Mouse (Mus musculus) frontal cortex, postnatal 25 days (tissue): ENCODE measurements around the gene Gm17324.

Experiments used
- DNase-seq, 2 experiments: peaks; one replicate each; pipeline ENCODE4 v3.0.0; 2022; ENCODE audit warnings: low spot score in 2 of 2

Gene Gm17324

GRCm38 (mm10) chr9:78465725-78466124 lies 17.1 kb upstream of the Gm17324 start:
- no peak for DNase-seq

DNA sequence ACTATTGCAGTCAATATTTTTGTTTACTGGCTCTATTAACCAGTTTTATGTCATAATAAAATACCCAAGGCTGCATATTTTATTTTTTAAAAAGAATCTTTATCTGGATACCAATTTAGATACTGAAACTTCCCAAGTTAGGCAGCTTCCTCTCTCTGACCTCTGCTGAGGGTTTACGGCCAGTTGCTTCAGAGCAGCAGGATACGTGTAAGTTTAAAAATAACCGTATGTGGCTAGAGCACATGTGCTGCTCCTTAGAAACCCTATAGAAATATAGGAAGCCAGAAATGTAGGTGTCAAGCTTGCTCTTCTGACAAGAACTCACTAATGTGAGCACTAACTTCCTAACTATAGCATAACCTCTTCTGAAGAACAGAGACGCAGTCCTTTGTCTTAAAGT lies 14.8 kb upstream of the Gm17324 start:
- no peak for DNase-seq

DNA sequence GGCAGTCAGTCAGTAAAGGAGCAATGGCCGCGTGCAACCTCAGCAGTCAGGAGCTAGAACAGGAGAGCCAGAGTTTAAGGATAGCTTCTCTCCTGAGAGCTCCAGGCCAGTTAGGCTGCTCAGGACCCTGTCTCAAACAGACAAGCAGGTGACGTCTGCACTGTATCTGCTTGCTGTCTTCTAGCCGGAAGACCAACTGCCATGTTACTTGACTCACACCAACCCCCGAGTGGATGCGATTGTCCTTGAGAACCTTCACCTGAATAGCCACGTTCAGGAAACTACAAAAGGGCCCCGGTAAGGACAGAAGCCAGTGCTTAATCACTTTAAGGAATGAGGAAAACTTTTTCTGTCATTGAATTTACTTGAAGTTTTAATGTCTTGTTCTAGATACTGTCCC lies 8.4 kb upstream of the Gm17324 start:
- no peak for DNase-seq

- no peak for DNase-seq
These were observed 2.8 kb upstream of the Gm17324 start for GRCm38 (mm10) chr9:78451382-78451781.

DNA sequence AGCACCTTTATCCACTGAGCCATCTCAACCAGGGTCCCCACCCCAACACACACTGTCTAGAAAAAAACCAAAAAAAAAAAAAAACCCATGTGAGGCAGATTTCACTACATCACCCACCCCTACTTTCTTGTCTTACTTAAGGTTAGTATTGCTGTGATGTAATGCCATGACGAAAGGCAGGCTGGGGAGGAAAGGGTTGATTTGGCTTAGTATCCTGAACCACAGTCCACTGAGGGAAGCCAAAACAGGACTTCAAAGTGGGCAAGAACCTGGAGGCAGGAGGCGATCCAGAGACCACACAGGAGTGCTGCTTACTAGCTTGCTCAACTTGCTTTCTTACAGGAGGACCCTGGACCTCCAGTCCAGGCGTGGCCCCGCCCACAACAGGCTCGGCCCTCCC lies 1.8 kb upstream of the Gm17324 start:
- no peak for DNase-seq

- DNase-seq = no peak
These were observed 997 bp downstream of the Gm17324 start for GRCm38 (mm10) chr9:78447606-78447972.

- DNase-seq = peak; percentile 7 to 13
These were observed 5.8 kb downstream of the Gm17324 start, which contains the start of gene Cgas for GRCm38 (mm10) chr9:78442579-78443392. Cgas (minus strand) TSS chr9:78443237.

DNA sequence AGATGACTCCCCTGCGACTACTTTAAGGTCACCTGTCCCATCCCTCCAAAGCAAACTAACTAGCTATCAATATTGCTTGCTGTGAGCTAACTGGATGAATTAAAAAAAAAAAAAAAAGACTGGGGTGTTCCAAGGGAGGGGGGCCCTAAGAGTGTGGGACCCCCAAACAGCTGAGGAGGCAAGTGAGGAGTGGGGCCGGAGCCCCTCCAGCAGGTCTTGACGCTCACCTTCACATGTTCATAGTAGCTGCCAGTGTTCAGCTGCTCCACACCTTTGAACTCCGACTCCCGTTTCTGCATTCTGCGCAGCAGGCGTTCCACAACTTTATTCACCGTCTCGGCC lies 6.4 kb downstream of the Gm17324 start:
- DNase-seq = no peak

- DNase-seq = no peak
These were observed 9.2 kb downstream of the Gm17324 start for GRCm38 (mm10) chr9:78439426-78439825.

DNA sequence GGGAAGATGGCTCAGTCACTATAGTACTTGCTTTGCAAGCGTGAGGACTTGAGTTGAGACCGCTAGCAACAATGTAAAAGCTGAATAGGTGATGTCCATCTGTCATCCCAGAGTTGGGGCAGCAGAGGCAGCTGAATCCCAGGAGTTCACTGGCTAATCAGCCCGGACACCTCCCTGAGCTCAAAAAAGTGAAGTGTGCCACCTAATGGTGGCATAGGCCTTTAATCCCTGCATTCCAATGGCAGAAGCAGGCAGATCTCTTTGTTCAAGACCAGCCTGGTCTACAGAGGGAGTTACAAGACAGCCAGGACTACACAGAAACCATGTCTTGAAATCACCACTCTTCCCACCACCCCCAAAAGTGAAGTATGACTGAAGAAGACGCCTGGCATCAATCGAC lies 16.1 kb downstream of the Gm17324 start:
- DNase-seq = no peak

DNA sequence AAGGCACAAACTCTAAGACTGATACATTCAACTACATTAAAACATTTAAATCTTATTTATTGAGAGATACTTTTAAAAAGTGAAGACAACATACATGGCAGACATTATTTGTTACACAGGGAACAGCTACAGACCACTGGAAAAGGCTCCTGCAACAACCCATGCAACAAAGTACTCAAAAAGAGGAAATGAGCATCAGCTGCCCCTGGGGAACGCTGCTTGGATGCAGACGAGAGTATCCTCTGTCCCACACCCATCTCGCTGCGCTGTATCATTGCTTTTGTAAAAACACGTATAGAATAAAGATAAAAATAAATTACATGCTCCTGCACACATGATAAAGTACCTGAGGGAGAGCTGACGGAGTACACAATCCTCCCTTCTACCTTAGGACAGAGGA lies 18.1 kb downstream of the Gm17324 start:
- no peak for DNase-seq

DNA sequence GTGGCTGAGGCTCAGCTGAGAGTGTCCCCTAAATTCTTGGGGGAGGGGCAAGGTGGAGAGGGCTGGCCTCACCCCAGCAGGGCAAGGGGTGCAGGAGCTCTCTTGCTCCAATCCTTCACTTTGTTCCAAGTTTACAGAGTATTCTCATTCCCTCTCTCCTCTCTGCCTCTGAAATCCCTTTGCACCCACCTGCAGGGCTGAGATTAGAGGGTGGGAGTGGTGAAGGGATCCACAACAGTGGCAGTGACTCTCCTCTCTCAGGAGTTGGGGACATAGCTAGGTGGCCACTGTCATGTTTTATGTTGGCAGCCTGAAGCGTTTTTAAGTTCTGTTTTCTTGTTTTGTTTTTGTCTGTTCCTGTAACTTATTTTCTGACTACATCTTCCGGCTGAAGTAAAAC lies 19.0 kb downstream of the Gm17324 start:
- no peak for DNase-seq

- DNase-seq = no peak
These were observed 19.6 kb downstream of the Gm17324 start for GRCm38 (mm10) chr9:78428870-78429432.

GRCm38 (mm10) chr9:78428185-78428584 lies 20.4 kb downstream of the Gm17324 start:
- DNase-seq = no peak

GRCm38 (mm10) chr9:78427362-78427781 lies 21.2 kb downstream of the Gm17324 start:
- no peak for DNase-seq

- DNase-seq = no peak
These were observed 47.0 kb downstream of the Gm17324 start for GRCm38 (mm10) chr9:78401596-78401995.

- DNase-seq = no peak
These were observed 48.0 kb downstream of the Gm17324 start for GRCm38 (mm10) chr9:78400570-78400969.
